Mouse (Mus musculus): Measurements from ENCODE around the gene Smarca2. TPM values are rescaled to one million over a fixed set of nuclear protein-coding genes. Genes with fewer than 3 reads are reported as not detected.

The Smarca2 gene
- polyA plus RNA-seq (2015; fragmentation: Nextera tagmentation; extraction: Ambion mirVana), result 143 and 158 TPM in 2 replicates

DNA sequence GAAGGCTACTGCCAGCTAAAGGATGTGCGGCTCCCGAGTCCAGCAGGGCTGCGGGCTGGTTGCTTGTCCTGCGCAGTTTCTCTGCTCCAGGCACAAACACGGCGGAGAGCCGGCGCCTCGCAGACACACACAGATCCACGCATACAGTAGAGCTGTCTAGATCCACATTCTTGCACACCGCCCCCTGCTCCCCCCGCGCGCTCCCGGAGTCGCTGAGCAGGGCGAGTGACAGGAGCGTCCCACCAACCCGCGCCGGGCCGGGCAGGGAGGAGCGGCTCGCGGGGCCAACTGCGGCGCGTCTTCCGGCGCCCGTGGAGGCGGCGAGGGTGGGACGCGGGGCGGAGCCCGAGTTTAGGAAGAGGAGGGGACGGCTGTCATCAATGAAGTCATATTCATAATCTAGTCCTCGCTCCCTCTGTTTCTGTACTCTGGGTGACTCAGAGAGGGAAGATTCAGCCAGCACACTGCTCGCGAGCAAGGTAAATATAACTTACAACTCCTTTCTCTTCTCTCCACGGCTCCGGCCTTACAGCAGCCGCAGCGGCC lies at the start of gene Smarca2:
Smarca2 (plus strand) TSS at position 296 of the 546 bp plus-strand sequence.
- Histone ChIP-seq H3K4me1 (peaks cover 24% of the 10 kb centered on the region), H3K4me3 (peak within 1 kb of the TSS; percentile 94), H3K9me3 (no peaks in the 10 kb centered on the region), H3K27ac (peak within 1 kb of the TSS; percentile 92), H3K4me2 (peak within 1 kb of the TSS; percentile 100), H3K27me3 (replicated peaks) (0 out of 2 replicates have a peak, but pooled peaks cover 3% of the 10 kb centered on the region), H3K9ac (peak within 1 kb of the TSS; percentile 65), H3K36me3 (replicated peaks) (no peaks in the 10 kb centered on the region)
- ATAC-seq (replicated peaks), result peak; percentile 98
- 0% methylated on average over 45 of the region's 45 CpGs for WGBS

DNA sequence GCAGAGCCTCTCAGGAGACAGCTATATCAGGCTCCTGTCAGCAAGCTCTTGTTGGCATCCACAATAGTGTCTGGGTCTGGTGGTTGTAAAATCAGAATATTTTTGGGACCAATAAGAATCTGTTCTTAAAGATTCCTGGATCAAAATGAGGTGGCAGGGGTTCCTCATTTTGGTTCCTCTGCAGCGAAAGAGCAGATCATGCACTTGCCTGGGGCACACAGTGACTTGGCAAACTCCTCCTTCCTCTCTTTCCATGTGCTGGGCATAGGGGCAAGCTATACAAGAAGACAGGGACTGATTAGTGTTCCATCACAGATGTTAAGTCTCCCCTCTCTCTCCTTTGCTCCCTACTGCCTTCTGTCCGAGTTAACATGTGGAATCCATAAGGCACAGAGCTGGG lies 40.0 kb upstream of the Smarca2 start:
- Histone ChIP-seq H3K36me3 (replicated peaks) (no peaks in the 10 kb centered on the region), H3K4me3 (no peak overlapping the region), H3K9ac (no peak overlapping the region), H3K4me1 (no peaks in the 10 kb centered on the region), H3K27me3 (replicated peaks) (0 out of 2 replicates have a peak, but pooled peaks cover 2% of the 10 kb centered on the region), H3K4me2 (no peak overlapping the region), H3K27ac (no peak overlapping the region), H3K9me3 (no peaks in the 10 kb centered on the region)
- ATAC-seq (replicated peaks), result no peak
- WGBS, result 66% methylated on average over 2 of the region's 2 CpGs

DNA sequence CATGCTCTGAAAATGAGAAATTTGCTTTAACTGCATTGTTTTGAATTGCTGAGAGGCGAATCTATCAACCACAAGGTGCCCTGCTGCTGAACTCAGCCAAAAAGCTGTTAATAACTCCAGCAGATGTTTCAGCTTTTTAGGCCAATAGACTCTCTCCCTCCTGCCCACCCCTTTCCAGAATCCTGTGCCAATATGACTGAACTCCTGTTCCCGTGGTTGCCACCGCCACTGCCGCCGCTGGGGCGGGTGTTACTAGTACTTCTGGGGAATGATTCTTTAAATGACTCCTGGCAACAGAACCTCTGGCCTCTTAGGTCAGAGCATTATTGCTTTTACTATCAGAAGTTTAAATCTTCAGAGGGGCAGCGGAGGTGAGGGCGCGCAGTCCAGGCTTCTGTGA lies 38.7 kb upstream of the Smarca2 start:
- Histone ChIP-seq H3K4me1 (no peaks in the 10 kb centered on the region), H3K4me2 (no peak overlapping the region), H3K9ac (no peak overlapping the region), H3K36me3 (replicated peaks) (no peaks in the 10 kb centered on the region), H3K27me3 (replicated peaks) (0 out of 2 replicates have a peak, but pooled peaks cover 2% of the 10 kb centered on the region), H3K27ac (no peak overlapping the region), H3K4me3 (no peak overlapping the region), H3K9me3 (no peaks in the 10 kb centered on the region)
- WGBS, result 70% methylated on average over 9 of the region's 9 CpGs
- ATAC-seq (replicated peaks), result no peak

DNA sequence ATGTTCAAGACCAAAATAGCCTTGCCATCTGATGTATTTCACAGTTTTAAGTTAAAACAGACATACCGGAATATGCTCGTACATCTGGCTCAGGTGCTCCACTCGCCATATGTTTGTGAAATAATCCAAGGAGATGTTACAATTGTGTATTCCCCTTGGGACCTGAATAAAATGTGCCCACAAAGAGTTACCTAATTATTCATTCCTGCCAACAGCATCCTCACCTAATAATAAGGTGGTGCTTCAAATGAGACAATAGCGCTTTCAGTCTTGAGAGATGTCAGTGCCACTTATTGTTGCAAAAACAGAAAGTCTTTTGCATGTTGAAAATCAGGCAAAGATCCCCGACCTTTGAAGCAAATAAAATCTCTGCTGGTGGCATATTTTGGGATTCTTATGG lies 36.6 kb upstream of the Smarca2 start:
- Histone ChIP-seq H3K27ac (no peak overlapping the region), H3K9me3 (no peaks in the 10 kb centered on the region), H3K36me3 (replicated peaks) (no peaks in the 10 kb centered on the region), H3K9ac (no peak overlapping the region), H3K4me1 (no peaks in the 10 kb centered on the region), H3K4me2 (no peak overlapping the region), H3K27me3 (replicated peaks) (0 out of 2 replicates have a peak, but pooled peaks cover 2% of the 10 kb centered on the region), H3K4me3 (no peak overlapping the region)
- ATAC-seq (replicated peaks), result no peak
- WGBS, result 73% methylated on average over 5 of the region's 5 CpGs

DNA sequence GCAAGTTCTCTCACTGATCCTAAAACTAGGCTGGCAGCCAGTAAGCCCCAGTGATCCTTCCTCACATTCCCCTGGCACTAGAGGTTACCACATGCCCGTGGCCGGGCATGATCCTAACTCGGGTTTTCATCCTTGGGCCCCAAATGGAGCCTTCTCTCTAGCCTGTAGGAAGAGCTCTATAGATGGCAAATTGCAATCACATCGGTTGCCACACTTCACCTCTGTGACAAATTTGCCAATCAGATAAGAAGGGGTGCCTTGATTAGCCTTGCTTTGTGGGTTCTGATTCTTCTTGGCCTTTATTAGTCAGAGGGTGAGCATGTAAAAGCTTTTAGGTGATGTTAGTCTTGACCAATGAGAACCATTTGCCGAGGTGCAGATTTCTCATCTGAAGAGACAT lies 35.9 kb upstream of the Smarca2 start:
- H3K9me3 ChIP-seq, result no peaks in the 10 kb centered on the region
- H3K27me3 ChIP-seq (replicated peaks), result 0 out of 2 replicates have a peak, but pooled peaks cover 2% of the 10 kb centered on the region
- no peak overlapping the region for H3K4me3 ChIP-seq
- no peak overlapping the region for H3K4me2 ChIP-seq
- no peak overlapping the region for H3K9ac ChIP-seq
- no peaks in the 10 kb centered on the region for H3K4me1 ChIP-seq
- no peak for ATAC-seq (replicated peaks)
- H3K27ac ChIP-seq, result no peak overlapping the region
- WGBS, result 86% methylated on average over 5 of the region's 5 CpGs
- H3K36me3 ChIP-seq (replicated peaks), result no peaks in the 10 kb centered on the region

DNA sequence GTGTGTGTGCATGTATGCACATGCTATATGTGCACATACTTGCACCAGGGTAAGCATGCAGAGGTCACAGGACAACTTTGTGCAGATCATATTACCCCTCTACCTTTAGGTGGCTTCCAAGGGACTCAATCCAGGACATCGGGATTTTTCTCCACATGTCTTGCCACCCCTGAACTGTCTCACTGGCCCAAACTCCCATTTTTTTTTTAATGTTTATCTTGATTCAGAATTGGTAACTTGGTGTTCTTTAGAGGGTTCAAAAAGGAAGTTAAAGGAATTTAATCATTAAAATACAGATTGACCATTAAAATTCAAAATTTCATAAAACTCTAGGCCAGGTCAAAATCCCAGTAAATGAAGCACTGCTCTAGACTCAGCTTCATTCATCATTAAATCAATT lies 35.4 kb upstream of the Smarca2 start:
- no peaks in the 10 kb centered on the region for H3K9me3 ChIP-seq
- H3K4me2 ChIP-seq, result no peak overlapping the region
- H3K4me3 ChIP-seq, result no peak overlapping the region
- 0 out of 2 replicates have a peak, but pooled peaks cover 2% of the 10 kb centered on the region for H3K27me3 ChIP-seq (replicated peaks)
- H3K9ac ChIP-seq, result no peak overlapping the region
- ATAC-seq (replicated peaks), result no peak
- WGBS, result 94% methylated on average over 1 of the region's 1 CpGs
- no peaks in the 10 kb centered on the region for H3K4me1 ChIP-seq
- no peak overlapping the region for H3K27ac ChIP-seq
- H3K36me3 ChIP-seq (replicated peaks), result no peaks in the 10 kb centered on the region

DNA sequence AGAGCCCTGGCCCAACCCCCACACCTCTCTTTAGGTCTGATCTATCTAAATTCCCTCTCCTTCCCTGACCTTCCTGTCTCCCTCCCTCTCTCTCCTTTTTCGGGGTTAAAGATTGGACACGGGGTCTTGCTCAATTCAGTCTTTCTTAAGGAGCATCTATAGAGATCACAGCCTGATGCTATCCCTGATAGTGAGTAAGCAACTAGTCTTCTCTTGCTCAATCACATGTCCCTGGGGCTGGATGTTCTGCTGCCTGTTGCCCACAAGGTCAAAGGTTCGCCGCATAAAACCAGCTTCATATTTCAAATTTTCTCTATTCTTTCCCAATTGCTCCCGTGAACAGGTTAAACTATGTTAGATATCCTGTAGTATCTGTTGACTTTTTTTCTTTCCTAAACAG lies 25.2 kb upstream of the Smarca2 start:
- no peaks in the 10 kb centered on the region for H3K36me3 ChIP-seq (replicated peaks)
- H3K9me3 ChIP-seq, result no peaks in the 10 kb centered on the region
- H3K4me3 ChIP-seq, result no peak overlapping the region
- no peaks in the 10 kb centered on the region for H3K27me3 ChIP-seq (replicated peaks)
- WGBS, result 84% methylated on average over 5 of the region's 5 CpGs
- no peaks in the 10 kb centered on the region for H3K4me1 ChIP-seq
- no peak overlapping the region for H3K9ac ChIP-seq
- no peak for ATAC-seq (replicated peaks)
- no peak overlapping the region for H3K27ac ChIP-seq
- no peak overlapping the region for H3K4me2 ChIP-seq

DNA sequence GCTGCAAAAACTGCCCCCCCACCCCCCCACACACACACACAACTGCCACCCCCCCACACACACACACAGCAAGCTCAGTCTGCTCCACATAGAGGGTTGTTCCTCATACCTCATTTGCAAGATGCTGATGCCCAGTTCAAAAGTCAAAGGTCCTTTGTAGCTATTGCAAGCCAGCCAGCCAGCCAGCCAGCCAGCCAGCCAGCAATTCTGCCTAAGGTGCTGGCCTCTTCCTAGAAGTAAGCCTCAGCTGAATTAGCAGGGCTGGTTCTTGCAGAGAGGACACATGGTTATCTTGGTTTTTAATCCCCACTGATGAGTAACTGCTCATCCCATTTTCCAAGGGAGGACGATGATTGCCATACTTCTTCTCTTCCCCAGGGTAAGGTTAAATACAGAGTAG lies 24.8 kb upstream of the Smarca2 start:
- ATAC-seq (replicated peaks), result no peak
- H3K9ac ChIP-seq, result no peak overlapping the region

DNA sequence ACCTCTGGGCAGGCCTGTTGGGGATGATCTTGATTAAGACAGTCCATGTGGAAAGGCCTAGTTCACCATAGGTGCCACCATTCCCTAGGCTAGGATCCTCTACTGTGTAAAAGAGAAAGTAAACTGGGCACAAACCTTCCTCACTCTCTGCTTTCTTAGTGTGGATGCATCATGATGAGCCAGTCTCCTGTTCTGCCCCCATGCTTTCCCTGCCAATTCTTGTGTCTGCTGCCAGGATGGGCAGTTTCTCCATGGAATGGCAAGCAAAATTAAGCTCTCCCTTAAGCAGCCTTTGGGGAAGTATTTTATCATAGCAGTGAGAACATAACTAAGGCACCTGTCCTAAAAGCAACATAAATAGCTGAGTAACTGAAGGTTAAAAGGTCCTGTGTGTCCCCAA lies 10.2 kb upstream of the Smarca2 start:
- Histone ChIP-seq H3K9ac (no peak overlapping the region), H3K27ac (no peak overlapping the region), H3K4me2 (no peak overlapping the region), H3K4me1 (no peaks in the 10 kb centered on the region), H3K27me3 (replicated peaks) (no peaks in the 10 kb centered on the region), H3K36me3 (replicated peaks) (no peaks in the 10 kb centered on the region), H3K9me3 (no peaks in the 10 kb centered on the region), H3K4me3 (no peak overlapping the region)
- no peak for ATAC-seq (replicated peaks)

More for the DNA sequence above, 24.8 kb upstream of the Smarca2 start:
- no peak overlapping the region for H3K27ac ChIP-seq
- no peak overlapping the region for H3K4me3 ChIP-seq
- H3K36me3 ChIP-seq (replicated peaks), result no peaks in the 10 kb centered on the region
- no peaks in the 10 kb centered on the region for H3K9me3 ChIP-seq
- H3K4me2 ChIP-seq, result no peak overlapping the region
- no peaks in the 10 kb centered on the region for H3K4me1 ChIP-seq
- H3K27me3 ChIP-seq (replicated peaks), result no peaks in the 10 kb centered on the region
- 82% methylated on average over 1 of the region's 1 CpGs for WGBS

DNA sequence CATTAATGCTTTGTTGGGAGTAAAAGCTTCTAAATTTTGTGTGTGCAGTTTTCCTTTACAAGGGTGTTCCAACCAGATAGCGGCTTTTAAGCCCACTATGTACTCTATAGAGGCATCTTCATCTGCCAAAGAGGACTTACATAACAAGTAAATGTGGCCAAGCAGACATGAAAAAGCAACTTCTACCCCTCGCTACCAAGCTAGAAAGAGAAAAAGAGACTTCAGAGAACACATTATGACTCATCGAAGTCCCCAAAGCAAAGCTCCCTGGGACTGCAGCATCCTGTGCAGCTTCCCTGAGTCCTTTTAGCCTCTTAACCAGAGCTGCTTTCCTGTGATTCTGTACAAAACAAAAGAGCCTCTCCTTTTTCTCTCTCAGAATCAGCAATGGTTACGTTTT lies 3.4 kb upstream of the Smarca2 start:
- Histone ChIP-seq H3K27ac (no peak overlapping the region), H3K27me3 (replicated peaks) (no peaks in the 10 kb centered on the region), H3K4me1 (peaks cover 13% of the 10 kb centered on the region; the same call in 1 of the 2 replicates), H3K9ac (no peak overlapping the region), H3K9me3 (no peaks in the 10 kb centered on the region), H3K4me3 (no peak overlapping the region), H3K36me3 (replicated peaks) (no peaks in the 10 kb centered on the region), H3K4me2 (no peak overlapping the region)
- ATAC-seq (replicated peaks), result no peak
- WGBS, result 62% methylated on average over 4 of the region's 4 CpGs

DNA sequence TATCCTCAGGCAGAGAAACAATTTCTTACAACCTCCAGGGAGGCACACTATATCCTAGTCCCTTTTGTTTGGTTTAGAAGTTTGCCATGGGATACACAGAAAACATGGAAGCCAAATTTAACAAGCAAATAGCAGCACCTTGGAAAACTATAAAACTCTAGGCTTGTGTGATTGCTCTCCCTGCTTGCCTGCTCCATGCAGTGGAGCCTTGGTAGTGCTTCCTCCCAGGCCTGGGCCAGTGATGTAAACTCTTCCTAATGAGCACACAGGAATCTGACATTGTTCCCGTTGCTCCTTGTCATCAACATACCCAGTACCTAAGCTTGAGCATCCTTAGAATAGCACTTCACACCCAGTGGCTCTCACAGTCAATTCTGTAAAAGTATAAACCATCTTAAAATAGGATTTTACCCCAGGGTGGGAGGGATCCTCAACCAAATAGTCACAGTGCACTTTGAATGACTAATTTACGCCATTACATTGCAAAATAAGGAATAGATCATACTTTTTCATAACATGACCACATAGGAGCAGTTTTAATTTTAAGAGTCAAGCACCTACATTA lies 1.5 kb upstream of the Smarca2 start:
- H3K4me1 ChIP-seq, result peaks cover 22% of the 10 kb centered on the region
- no peak overlapping the region for H3K27ac ChIP-seq
- no peaks in the 10 kb centered on the region for H3K27me3 ChIP-seq (replicated peaks)
- no peak overlapping the region for H3K9ac ChIP-seq
- no peaks in the 10 kb centered on the region for H3K9me3 ChIP-seq
- no peak for ATAC-seq (replicated peaks)
- WGBS, result 60% methylated on average over 2 of the region's 2 CpGs
- H3K4me2 ChIP-seq, result peak overlapping the region; percentile 100
- peak overlapping the region; percentile 94; the same call in 1 of the 2 replicates for H3K4me3 ChIP-seq
- H3K36me3 ChIP-seq (replicated peaks), result no peaks in the 10 kb centered on the region

DNA sequence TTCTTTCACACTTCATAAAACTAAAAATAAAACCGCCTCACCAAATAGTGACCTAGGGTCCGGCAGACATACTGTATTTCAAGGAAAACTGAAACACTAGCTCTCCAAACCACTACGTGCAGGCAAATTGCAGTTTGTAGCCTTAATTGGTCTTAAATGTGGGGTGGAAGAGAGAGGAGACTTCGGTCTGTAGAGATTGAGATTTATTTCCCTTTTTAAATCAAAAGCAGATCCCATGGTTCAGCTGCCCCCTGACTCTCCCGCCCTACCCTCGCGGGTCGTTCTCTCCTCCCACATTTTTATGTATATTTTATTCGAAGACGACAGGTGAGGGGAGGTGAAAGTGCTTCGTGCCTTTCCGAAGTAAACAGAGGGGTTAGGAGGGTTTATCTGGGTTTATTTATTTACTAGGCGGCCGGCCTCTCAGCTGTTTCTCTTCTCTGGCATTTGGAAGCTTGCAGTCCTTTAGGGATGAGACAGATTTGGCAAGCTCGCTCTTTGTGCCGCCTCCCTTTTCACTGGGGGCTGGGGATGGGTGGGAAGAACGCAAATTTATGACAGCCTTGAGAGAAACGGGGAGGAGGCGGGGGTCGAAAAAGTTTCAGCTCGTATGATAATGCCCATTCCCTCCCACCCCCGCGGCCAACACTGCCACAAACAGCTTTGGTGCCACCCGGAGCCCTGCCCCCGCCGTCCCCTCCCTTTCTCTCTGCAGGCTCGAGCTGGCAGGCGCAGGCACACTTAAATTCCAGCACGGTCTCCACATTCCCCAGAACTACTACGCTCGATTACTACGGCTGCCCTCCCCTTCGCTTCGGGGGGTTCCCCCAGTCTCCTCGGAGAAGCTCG lies 720 bp upstream of the Smarca2 start:
- peaks cover 24% of the 10 kb centered on the region for H3K4me1 ChIP-seq
- H3K36me3 ChIP-seq (replicated peaks), result no peaks in the 10 kb centered on the region
- no peaks in the 10 kb centered on the region for H3K9me3 ChIP-seq
- H3K27ac ChIP-seq, result peak overlapping the region; percentile 92
- peak overlapping the region; percentile 100 for H3K4me2 ChIP-seq
- ATAC-seq (replicated peaks), result peak; percentile 69
- 2% methylated on average over 36 of the region's 36 CpGs for WGBS
- peak overlapping the region; percentile 62 for H3K9ac ChIP-seq
- no peaks in the 10 kb centered on the region for H3K27me3 ChIP-seq (replicated peaks)
- H3K4me3 ChIP-seq, result peak overlapping the region; percentile 94

Measured in midbrain, embryonic 15.5 days (tissue).